Mouse (Mus musculus) testis, adult 2 months (tissue): ENCODE measurements around the gene Lcmt1.

Source experiments
- CTCF ChIP-seq: fragments of 200-500 bp; IDR thresholded peaks from 2 replicates; pipeline ENCODE4 v1.5.1; 2012; ENCODE audit warnings: low read depth, mild to moderate bottlenecking, inconsistent platforms, low read length, moderate library complexity; ENCODE audit not compliant: control insufficient read depth, insufficient read depth, insufficient replicate concordance
- POLR2A ChIP-seq: fragments of 200-500 bp; IDR thresholded peaks from 2 replicates; pipeline ENCODE4 v1.6.1; 2012; ENCODE audit warnings: low read depth, mild to moderate bottlenecking, inconsistent platforms, low read length, moderate library complexity; ENCODE audit not compliant: control insufficient read depth

- no peak for TF ChIP-seq POLR2A
- TF ChIP-seq CTCF: no peak
These were observed 80.9 kb downstream of the Lcmt1 start for GRCm38 (mm10) chr7:123450515-123450914.
